Mouse (Mus musculus) stomach, embryonic 15.5 days (tissue): ENCODE measurements at regions not wholly inside any gene's neighbourhood (a gene's known extent, or its start where the extent isn't known, plus 50 kb on each side); places are given as distances from the start of the nearest gene placed in this dataset.

Source experiments
- ATAC-seq: fragments of 200-750 bp; cut with Nextera tagmentation; 2 replicates; pipeline ENCODE4 v1.8.0; 2017; ENCODE audit warnings: low read depth, moderate number of reproducible peaks, moderate TSS enrichment; ENCODE audit not compliant: insufficient read depth, low FRiP score
- H3K27ac ChIP-seq: fragments of 300-500 bp; sonication (generic); 2 replicates; pipeline ENCODE4 v1.5.1; 2015; ENCODE audit warnings: mild to moderate bottlenecking, inconsistent platforms
- H3K27me3 ChIP-seq: fragments of 300-500 bp; sonication (generic); replicated peaks from 2 replicates; pipeline ENCODE4 v1.6.1; 2015; ENCODE audit warnings: inconsistent platforms
- H3K36me3 ChIP-seq: fragments of 300-500 bp; sonication (generic); 2 replicates; pipeline ENCODE4 v1.6.1; 2015; ENCODE audit warnings: inconsistent platforms
- H3K4me1 ChIP-seq: fragments of 300-500 bp; sonication (generic); 2 replicates; pipeline ENCODE4 v1.6.1; 2015; ENCODE audit warnings: inconsistent platforms
- H3K4me2 ChIP-seq: fragments of 300-500 bp; sonication (generic); 2 replicates; pipeline ENCODE4 v1.6.1; 2015; ENCODE audit warnings: mild to moderate bottlenecking, inconsistent platforms
- H3K4me3 ChIP-seq: fragments of 300-500 bp; sonication (generic); replicated peaks from 2 replicates; pipeline ENCODE4 v1.5.1; 2015; ENCODE audit warnings: inconsistent platforms
- H3K9ac ChIP-seq: fragments of 300-500 bp; sonication (generic); 2 replicates; pipeline ENCODE4 v1.6.1; 2015; ENCODE audit warnings: inconsistent platforms
- H3K9me3 ChIP-seq: fragments of 300-500 bp; sonication (generic); 2 replicates; pipeline ENCODE4 v1.6.1; 2016; ENCODE audit warnings: inconsistent platforms
- WGBS: fragments of 180-500 bp; shearing (Covaris S2); methylation state at CpG from one replicate; pipeline ENCODE4 v1.1.7; 2015; 5-methylcytosine and 5-hydroxymethylcytosine counted together

DNA sequence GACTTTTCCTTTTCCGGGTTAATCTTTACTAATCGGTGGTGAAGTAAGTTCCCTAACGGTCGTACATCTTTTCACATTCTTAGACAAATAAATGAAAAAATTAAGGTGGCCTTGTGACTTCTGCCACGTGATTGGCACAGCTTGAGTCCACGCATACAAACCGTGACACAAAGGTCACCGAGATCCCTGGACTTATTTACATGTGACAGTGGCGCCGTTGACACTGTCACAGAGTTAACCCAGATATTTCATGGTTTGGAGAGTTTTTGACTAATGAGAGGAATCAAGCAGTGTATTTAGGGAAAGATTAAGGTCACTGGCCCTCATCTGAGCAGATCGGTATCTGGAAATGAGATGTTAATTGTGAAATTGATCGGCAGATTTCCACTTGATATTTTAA lies 110.2 kb upstream of the 4930535I16Rik start:
- Histone ChIP-seq H3K36me3 (no peaks in the 10 kb centered on the region), H3K4me3 (no peak overlapping the region), H3K9ac (no peak overlapping the region), H3K4me2 (no peak overlapping the region), H3K27me3 (0 out of 2 replicates have a peak, but pooled peaks cover 3% of the 10 kb centered on the region), H3K4me1 (no peaks in the 10 kb centered on the region), H3K9me3 (no peaks in the 10 kb centered on the region), H3K27ac (no peak overlapping the region)
- no peak for ATAC-seq
- WGBS: 75% methylated on average over 12 of the region's 12 CpGs

DNA sequence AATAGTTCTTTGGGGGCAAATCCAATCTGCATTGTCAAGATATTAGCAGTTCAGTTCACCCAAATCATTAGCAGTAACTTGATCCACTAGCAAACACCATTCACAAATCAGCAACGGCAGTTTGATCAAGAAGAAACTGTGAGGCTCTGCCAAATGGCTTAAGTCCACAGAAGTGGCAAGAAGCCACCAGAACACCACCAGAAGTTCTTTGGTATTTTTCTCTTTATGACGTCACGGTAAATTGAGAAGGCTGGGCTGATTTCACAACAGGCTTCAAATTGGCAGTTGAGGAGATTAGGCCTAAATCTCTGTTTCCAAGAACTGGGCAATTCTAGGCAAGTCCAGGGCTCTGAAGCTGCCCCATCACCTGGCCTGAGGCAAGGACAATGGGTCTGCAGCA lies 98.6 kb upstream of the 4930535I16Rik start:
- no peak for ATAC-seq
- Histone ChIP-seq H3K4me2 (no peak overlapping the region), H3K9me3 (no peaks in the 10 kb centered on the region), H3K27me3 (no peaks in the 10 kb centered on the region), H3K4me1 (no peaks in the 10 kb centered on the region), H3K9ac (no peak overlapping the region), H3K36me3 (no peaks in the 10 kb centered on the region), H3K27ac (no peak overlapping the region), H3K4me3 (no peak overlapping the region)
- 65% methylated on average over 3 of the region's 3 CpGs for WGBS

DNA sequence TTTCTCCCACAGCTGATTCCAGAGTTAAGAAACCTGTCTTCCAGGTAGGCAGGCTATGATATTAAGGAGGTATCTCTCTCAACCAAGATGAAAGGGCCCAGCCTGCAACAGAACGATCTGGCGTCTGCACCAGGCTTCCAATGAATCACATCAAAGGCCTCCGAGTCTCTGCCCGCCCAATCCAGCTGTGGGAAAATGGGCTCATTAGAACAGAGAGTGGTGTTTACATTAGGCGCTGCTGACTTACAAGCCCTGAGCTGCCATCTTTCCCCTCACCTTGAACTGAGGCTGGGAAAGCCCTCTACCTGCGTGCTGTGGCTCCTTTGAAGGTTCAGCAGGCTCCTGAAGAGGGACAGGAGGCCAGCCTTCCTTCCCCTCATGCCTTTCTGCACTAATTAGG lies 97.5 kb upstream of the 4930535I16Rik start:
- no peak for ATAC-seq
- Histone ChIP-seq H3K4me2 (no peak overlapping the region), H3K27ac (no peak overlapping the region), H3K4me1 (no peaks in the 10 kb centered on the region), H3K9ac (no peak overlapping the region), H3K36me3 (no peaks in the 10 kb centered on the region), H3K27me3 (no peaks in the 10 kb centered on the region), H3K4me3 (no peak overlapping the region), H3K9me3 (no peaks in the 10 kb centered on the region)
- 22% methylated on average over 6 of the region's 6 CpGs for WGBS

DNA sequence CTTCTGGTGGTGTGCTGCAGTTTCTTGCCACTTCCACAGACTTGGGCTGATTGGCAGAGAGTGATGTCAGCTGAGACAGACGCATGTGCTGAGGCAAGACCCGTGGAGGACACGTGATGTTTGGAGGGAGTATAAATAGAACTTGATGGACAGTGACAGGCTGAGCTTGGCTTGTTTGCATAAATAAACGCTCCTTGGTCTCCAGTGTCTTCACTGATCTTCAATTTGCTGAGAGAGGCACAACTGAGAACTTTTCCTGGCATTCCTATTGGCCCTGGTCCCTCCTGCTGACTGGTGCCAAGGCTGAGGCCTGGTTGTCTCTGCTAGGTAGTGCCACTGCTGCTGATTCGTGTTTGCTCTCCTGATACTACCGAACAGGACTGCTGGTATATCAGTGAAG lies 94.6 kb upstream of the 4930535I16Rik start:
- WGBS: 50% methylated on average over 6 of the region's 6 CpGs
- no peak overlapping the region for H3K27ac ChIP-seq
- H3K4me1 ChIP-seq: no peaks in the 10 kb centered on the region
- no peaks in the 10 kb centered on the region for H3K36me3 ChIP-seq
- H3K4me2 ChIP-seq: no peak overlapping the region
- no peaks in the 10 kb centered on the region for H3K9me3 ChIP-seq
- no peaks in the 10 kb centered on the region for H3K27me3 ChIP-seq
- H3K9ac ChIP-seq: no peak overlapping the region
- no peak overlapping the region for H3K4me3 ChIP-seq
- no peak for ATAC-seq

DNA sequence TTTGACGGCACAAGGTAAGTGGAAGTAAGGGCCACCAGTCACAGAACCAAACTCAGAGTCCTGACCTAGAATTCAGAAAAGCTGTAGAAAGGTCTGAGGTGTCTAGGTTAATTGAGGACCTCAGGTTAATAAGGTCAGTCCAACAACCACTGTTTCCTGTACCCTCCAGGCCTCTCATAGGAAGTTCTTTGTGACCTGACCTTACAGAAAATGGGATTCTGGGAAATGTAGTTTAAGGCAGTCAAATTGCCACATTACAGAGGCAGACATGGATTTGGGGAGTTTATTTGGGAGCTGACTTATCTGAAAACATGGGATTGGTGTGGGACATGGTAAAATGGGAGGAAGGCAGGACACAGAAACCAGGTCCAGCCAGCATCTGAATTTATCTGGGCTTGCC lies 90.9 kb upstream of the 4930535I16Rik start:
- Histone ChIP-seq H3K9ac (no peak overlapping the region), H3K9me3 (no peaks in the 10 kb centered on the region), H3K27ac (no peak overlapping the region), H3K4me1 (no peaks in the 10 kb centered on the region), H3K27me3 (no peaks in the 10 kb centered on the region), H3K4me3 (no peak overlapping the region), H3K36me3 (no peaks in the 10 kb centered on the region), H3K4me2 (no peak overlapping the region)
- WGBS: 90% methylated on average over 1 of the region's 1 CpGs
- ATAC-seq: no peak

DNA sequence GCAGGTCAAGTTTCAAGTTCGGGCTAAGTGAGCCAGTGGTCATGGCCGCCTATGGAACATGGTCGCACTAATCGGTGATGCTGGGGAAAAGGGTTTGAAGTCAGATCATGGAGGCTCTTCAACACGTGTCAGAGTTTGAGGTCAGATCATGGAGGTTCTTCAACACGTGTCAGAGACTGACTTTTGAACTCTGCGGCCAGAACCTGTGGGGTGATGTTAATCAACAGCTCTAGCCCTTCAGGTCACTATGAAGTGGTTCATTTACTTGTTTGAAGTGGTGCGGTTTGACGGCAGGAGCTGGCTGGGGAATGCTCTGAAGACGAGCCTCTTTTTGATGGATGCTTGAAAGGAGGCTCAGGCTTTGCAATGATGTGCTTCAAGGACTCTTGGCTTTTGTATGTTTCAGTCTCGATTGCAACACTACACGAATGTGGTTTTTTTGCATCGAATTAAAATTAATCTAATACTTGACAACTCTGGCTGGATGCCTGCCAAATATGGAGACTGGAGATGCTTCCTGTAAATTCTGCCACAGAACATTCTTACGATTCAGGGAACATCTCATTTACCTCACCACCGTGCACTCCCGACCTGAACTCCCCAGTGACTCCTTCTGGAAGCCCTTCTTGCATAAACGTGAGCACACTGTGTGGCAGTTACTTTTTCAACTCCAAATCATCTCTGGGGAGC lies 87.9 kb upstream of the 4930535I16Rik start:
- 49% methylated on average over 17 of the region's 17 CpGs for WGBS
- H3K27ac ChIP-seq: no peak overlapping the region
- no peak overlapping the region for H3K4me2 ChIP-seq
- ATAC-seq: no peak
- H3K4me3 ChIP-seq: no peak overlapping the region
- no peaks in the 10 kb centered on the region for H3K27me3 ChIP-seq
- no peaks in the 10 kb centered on the region for H3K36me3 ChIP-seq
- H3K9ac ChIP-seq: no peak overlapping the region
- no peaks in the 10 kb centered on the region for H3K9me3 ChIP-seq
- H3K4me1 ChIP-seq: no peaks in the 10 kb centered on the region

DNA sequence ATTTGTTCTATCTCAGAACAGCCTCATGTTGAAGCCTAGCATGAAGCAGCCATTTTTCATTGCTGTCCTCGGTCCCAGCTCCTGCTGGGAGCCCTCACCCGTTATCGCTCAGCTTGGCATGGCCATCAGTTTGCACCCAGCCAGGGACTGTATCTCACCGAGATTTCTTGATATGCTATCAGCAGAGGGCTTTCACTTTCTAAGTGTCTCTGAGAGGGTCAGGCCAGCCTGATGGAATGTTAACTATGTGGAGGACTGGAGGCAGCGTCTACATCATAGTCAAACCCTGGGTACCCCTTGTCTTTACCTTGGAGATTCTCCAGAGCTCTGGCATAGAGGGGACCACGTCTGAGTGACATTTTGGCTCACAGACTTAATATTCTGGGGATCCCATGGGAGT lies 84.9 kb upstream of the 4930535I16Rik start:
- Histone ChIP-seq H3K4me3 (no peak overlapping the region), H3K9me3 (no peaks in the 10 kb centered on the region), H3K27ac (no peak overlapping the region), H3K4me1 (no peaks in the 10 kb centered on the region), H3K36me3 (no peaks in the 10 kb centered on the region), H3K4me2 (no peak overlapping the region), H3K9ac (no peak overlapping the region), H3K27me3 (no peaks in the 10 kb centered on the region)
- WGBS: 27% methylated on average over 6 of the region's 6 CpGs
- ATAC-seq: no peak

DNA sequence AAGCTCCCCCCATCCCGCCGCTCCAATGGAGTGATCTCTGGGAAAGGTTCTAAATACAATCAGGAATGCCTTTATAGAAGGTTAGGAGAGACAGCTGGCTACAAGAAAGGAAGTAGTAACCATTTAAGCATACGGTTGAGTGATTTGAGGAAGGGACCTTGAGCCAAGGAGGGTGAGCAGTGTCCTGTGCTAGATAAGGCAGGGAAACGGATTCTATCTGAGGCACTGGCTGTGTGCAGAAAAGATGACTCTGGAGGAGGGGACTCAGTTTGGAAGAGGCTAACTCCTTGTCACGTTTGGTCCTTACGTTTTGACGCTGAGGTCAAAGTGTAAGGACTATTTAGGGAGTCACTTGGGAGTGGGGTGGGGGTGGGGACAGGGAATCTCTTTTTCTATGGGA lies 84.3 kb upstream of the 4930535I16Rik start:
- no peaks in the 10 kb centered on the region for H3K36me3 ChIP-seq

DNA sequence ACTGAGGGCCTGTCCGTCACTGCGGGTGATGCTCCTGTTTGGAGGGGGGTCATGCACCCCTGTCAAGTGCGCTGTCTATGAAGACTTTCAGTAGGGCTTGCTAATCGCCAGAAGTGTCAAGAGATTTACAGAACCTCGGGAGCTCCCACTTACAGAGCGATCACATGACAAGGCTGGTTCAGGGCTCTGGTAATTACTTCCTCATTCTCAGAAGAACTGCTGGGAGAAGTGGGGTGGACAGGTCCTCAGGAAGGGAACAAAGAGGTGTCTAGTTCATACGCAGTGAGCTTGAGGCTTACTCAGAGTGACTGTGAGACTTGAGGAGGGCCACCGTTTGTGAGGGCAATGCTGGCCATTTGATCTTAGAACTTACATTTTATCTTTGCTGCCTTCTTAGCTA lies 78.0 kb upstream of the 4930535I16Rik start:
- no peak overlapping the region for H3K27ac ChIP-seq
- no peak overlapping the region for H3K9ac ChIP-seq
- H3K27me3 ChIP-seq: peaks cover 15% of the 10 kb centered on the region
- 77% methylated on average over 8 of the region's 8 CpGs for WGBS
- no peaks in the 10 kb centered on the region for H3K9me3 ChIP-seq
- H3K36me3 ChIP-seq: no peaks in the 10 kb centered on the region
- no peak overlapping the region for H3K4me2 ChIP-seq
- no peak for ATAC-seq
- peaks cover 5% of the 10 kb centered on the region; the same call in 1 of the 2 replicates for H3K4me1 ChIP-seq
- H3K4me3 ChIP-seq: no peak overlapping the region

More for the DNA sequence above, 84.3 kb upstream of the 4930535I16Rik start:
- no peaks in the 10 kb centered on the region for H3K9me3 ChIP-seq
- no peaks in the 10 kb centered on the region for H3K27me3 ChIP-seq
- no peak overlapping the region for H3K27ac ChIP-seq
- whole genome bisulfite sequencing: 61% methylated on average over 7 of the region's 7 CpGs
- no peak for ATAC-seq
- H3K4me2 ChIP-seq: no peak overlapping the region
- no peak overlapping the region for H3K4me3 ChIP-seq
- H3K9ac ChIP-seq: no peak overlapping the region
- H3K4me1 ChIP-seq: no peaks in the 10 kb centered on the region

DNA sequence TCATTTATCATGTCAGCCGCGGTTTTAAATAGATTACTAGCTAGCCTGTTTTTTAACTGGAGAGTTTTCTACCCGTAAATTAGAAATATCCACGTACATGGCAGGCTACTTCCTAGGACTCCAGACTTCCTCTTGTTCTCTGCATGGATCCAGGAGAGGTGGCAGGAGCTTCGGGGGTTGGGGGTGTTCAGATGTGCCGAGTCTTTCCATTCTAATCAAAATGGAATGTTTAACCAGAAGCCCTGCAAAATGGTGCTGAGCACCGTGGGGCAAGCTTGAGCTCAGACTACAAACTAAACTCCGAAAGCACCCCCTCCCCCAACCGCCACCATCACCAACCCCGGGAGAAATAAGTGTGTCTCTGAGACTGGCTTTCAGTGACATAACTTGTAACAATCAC lies 73.4 kb upstream of the 4930535I16Rik start:
- 5% methylated on average over 10 of the region's 10 CpGs for WGBS
- ATAC-seq: no peak
- H3K9me3 ChIP-seq: no peaks in the 10 kb centered on the region
- no peaks in the 10 kb centered on the region for H3K36me3 ChIP-seq
- peaks cover 10% of the 10 kb centered on the region; the same call in 1 of the 2 replicates for H3K4me1 ChIP-seq
- H3K27ac ChIP-seq: no peak overlapping the region
- peaks cover 24% of the 10 kb centered on the region for H3K27me3 ChIP-seq
- H3K4me2 ChIP-seq: peak overlapping the region; percentile 63
- no peak overlapping the region for H3K9ac ChIP-seq
- H3K4me3 ChIP-seq: peak overlapping the region; percentile 26; the same call in 1 of the 2 replicates

DNA sequence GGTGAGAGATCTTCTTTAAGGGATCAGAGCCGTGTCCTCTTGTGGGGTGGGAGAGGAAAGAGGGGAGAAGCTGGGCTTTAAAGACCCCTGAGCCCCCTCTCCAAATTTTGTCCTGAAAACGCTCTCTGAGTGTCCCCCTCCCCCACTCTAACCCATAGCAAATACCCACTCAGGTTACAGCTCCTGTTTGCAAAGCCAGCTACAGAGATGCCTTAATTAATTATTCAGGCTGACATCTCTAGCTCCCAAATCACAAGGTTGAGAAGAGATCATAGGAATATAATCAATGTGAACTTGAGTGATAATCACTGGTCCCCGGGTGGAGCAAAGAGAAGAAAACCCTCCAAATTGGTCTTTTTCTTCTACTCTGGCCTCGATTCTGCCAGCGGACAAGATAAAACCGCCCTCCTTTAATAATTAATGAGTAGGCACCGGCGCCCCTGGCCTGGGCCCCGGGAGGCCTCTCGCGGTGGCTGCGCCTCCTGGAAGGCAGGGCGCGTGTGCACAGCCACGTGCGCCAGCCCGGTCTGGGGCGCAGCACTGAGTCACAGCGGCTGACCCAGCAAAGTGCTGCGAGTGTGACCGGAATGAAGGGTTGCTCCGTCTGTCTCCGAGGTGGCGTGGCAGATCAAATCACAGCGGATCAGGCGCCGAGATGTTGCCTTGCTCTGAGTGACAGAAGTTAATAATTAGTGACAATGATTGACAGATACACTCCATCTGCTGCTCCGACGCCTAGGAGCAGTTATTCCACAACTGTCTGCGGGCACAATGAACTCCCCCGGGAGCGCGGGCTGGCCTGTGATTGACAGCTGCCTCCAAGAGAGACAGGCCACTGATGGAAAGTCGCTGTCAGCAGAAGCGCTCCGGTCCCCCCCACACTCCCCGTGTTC lies 72.7 kb upstream of the 4930535I16Rik start:
- WGBS: 2% methylated on average over 37 of the region's 37 CpGs
- Histone ChIP-seq H3K27me3 (peaks cover 24% of the 10 kb centered on the region), H3K27ac (no peak overlapping the region), H3K9ac (no peak overlapping the region), H3K4me1 (peaks cover 10% of the 10 kb centered on the region; the same call in 1 of the 2 replicates), H3K4me2 (peak overlapping the region; percentile 63), H3K4me3 (peak overlapping the region; percentile 26), H3K9me3 (no peaks in the 10 kb centered on the region), H3K36me3 (no peaks in the 10 kb centered on the region)
- ATAC-seq: peak; percentile 84
